Mouse (Mus musculus) cerebellum, adult 8-10 months (tissue): ENCODE measurements around the gene Dglucy.

Experiments
- DNase-seq: peaks from one replicate; pipeline ENCODE4 v3.0.0; 2022

The Dglucy gene

DNA sequence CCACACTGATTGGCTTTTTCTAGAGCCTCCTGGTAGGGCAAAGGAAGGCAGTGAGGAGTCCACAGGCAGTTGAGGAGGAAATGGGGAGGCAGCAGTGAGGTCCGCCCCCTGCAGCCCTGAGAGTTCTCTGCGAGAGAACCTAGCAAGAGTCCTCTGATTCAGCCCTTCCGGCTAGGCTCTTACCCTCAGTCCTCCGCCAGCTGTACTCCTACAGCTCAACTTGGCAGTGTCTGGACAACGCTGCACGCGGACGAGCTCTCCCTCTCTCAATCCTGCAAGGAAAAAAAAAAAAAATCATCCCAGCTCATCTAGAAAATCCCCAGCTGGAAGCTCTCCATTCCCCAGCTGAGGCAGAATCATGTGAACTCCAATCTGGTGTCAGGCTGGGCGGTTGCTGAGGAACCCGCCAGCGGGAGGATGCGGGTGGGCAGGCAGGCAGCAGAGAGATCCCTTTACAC, 109.0 kb downstream of the Dglucy start:
- peak; percentile 49 for DNase-seq

GRCm38 (mm10) chr12:100890548-100890947, 111.7 kb downstream of the Dglucy start:
- no peak for DNase-seq

- no peak for DNase-seq
Observed at GRCm38 (mm10) chr12:100895504-100895903, 116.6 kb downstream of the Dglucy start.

DNA sequence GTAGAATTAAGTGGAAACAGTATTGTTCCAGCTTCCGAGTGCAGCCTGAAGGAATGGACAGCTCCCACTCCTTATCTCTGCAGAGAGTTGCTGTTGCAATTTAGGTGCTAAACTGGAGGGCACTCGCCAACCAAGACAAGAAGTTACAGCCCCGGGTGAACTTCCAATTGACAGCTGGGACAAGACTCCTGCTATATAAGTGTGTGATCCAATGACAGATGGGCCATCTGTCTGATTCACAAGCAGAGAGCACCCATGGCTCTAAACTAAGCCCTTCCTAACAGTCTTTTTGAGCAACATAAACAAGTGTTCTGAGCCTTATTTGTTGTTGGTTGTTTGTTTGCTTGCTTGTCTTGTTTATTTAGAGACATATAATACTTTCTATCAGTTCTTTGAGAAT, 117.8 kb downstream of the Dglucy start:
- no peak for DNase-seq

GRCm38 (mm10) chr12:100897736-100898650, 119.1 kb downstream of the Dglucy start:
- DNase-seq = peak; percentile 82

- peak; percentile 81 for DNase-seq
Observed at GRCm38 (mm10) chr12:100899111-100899640, 120.3 kb downstream of the Dglucy start.

- no peak for DNase-seq
Observed at GRCm38 (mm10) chr12:100900901-100901300, 122.0 kb downstream of the Dglucy start.

- no peak for DNase-seq
Observed at GRCm38 (mm10) chr12:100901386-100901785, 122.5 kb downstream of the Dglucy start.

GRCm38 (mm10) chr12:100903761-100904160, 124.9 kb downstream of the Dglucy start:
- DNase-seq = peak; percentile 55

GRCm38 (mm10) chr12:100906861-100907260, 128.0 kb downstream of the Dglucy start:
- DNase-seq = no peak

DNA sequence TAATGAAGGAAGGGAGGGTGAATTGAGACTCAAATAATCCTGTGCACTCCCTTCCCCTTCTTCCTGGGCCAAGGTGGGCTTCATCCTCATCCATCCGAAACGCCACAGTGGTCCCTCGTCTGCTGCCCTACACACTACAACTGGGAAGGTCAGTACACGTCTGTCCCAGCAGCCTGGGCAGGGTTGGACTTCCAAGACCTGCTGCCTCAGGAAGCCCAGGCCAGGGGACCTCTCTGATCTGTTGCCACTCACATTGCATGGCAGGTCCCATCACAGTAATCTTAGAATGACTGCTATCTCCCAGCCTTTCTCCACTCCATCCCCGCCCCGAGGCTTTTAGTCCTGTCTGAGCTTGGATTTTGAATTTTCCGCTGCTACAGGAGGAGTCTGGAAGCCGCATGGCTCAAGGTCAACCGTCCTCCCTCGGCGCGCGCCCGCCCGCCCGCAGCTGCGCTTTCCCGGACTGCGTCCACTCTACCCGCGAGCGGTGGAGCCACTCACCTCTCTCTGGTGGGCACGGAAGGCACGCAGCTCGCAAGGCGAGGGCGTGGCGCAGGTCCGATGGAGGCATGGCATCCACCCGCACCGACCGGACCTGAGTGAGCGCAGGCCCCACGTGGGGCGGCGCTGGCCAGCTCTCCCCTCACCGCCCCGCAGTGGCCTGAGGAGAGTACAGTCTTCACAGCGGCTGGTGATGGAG, 128.9 kb downstream of the Dglucy start, which contains the start of gene Gpr68:
Gpr68 (minus strand) TSS at position 601 of the 700 bp plus-strand sequence.
- DNase-seq = peak; percentile 57

DNA sequence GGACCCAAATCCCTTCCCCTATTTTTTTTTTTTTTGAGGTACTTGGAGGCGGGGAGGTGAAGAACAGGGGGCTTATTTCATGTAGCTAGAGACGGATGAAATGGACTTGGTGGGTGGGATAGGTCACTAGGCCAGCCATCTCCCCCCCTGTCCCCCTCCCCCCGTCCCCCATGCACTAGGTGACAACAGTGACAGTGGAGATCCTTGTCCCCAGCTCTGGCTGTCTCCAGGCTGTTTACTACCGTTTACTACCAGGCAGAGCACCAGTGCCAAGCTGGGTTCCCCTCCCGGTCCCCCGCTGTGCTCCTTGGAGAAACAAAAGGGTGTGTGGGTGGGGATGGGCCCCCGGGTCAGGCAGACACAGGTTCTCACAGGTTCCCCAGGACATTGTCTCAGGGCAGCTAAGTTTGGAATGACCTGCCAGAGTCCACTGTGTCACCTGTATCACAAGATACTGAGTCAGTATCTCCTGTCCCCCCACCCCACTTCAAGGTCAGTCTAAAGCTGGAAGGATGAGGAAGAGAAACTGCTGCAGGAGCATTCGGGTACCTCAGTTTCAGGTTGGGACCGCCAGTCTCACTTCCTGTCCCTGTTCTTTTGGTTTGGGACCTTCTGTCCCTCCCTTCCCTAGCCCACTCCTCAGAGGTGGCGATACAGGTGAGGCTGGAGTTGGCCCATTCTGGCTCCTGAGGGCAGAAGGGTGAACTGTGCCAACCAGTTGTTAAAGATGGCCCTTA, 129.6 kb downstream of the Dglucy start:
- no peak for DNase-seq

DNA sequence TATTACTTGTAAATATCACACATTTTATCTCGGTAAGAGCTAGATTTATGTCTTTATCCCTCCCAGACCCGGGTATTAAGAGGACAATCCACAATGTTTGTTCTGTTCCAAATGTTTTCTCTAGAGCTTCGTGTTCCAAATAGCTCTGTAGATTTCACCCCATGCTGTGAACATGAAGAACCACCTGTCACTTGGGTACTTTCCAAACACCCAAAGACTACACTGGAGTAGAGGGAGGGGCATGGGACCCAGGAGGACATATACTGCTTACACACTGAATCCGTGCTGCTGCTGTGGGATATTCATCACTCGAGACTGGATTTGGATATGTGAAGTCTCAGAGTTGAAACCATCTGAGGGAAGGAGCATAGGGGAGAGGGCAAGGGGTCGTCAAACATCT, 130.9 kb downstream of the Dglucy start:
- DNase-seq = peak; percentile 53

- peak; percentile 67 for DNase-seq
Observed at GRCm38 (mm10) chr12:100910731-100911130, 131.9 kb downstream of the Dglucy start.

GRCm38 (mm10) chr12:100924646-100925339, 145.9 kb downstream of the Dglucy start:
- no peak for DNase-seq

DNA sequence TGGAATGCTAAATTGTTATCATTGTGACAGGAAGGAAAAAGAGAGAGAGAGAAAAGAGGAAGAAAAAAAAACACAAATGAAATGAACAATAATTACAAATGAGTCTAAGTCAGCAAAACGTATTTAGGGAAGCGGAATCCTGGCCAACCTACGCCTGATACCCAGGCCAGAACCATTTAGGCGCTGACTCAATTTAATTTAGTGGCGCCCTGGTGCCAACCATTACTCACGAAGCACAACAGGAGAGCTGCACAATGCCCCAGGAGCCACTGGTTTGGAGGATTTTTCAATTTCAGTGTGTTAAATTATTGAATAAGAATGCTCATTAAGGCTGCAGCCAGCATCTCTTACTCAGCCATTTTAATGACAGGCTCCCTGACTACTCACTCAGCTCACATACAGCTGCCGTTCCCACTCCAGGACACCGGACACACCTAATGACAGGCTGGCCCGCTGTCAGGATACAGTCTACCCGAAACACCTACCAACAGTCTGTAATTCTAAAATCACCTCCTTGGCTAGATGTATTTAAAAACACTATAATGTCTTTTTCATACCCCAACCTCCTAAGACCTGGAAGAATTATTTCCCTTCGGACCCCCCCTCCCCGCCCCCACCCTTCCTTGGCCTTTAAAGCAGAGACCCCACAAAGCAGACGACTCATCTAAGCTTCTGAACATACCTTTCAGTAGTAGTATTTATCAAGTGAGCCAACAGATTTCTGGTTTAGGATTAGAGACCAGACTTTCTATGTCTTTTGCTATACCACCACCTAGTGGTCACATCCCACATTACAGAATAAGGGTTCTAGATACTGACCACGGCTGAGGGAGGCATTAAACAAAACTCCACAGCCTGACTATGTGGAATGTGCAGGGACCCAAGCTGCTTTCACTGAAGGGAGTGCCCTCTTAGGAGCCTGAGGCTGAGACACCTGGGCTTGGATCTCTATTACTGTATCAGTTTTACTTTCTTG, 147.1 kb downstream of the Dglucy start:
- peak; percentile 88 for DNase-seq

GRCm38 (mm10) chr12:100928286-100928685, 149.4 kb downstream of the Dglucy start:
- DNase-seq = no peak

DNA sequence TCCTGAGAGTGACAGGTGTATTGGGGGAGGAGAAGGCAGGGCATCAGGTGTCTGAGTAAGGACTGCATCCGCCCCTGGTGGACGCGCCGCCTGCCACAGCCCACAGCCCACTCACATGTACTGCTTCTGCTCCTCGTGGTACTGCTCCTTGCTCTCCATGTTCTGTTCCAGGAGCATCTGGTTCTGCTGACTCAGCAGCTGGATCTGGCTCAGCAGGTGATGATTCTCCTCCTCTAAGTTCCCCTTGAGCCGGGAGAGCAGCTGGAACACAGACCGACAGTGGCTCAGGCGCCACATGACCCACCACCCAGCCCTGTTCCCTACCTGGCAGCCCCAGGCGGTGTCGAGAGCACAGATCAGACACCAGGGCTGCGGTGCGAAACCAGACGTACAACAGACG, 152.8 kb downstream of the Dglucy start:
- no peak for DNase-seq

GRCm38 (mm10) chr12:100934796-100935195, 155.9 kb downstream of the Dglucy start:
- DNase-seq = no peak

DNA sequence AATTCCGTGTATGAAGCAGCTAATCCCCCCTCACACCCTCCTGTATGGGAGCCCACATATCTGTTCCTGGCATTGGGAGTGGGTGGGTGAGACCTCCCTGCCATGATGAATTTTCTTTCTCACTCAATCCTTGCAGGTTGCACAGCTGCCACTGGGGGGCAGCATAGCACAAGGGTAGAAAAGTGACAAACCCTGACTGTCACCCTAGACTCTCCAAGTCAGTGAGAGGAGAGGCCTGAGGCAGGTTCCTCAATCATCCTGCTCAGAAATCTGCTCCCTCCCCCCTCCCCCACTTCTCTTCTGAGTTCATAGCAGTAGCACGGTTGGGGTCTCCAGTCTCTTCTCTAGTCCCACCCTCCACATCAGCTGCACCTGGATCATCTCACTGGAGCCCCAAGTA, 157.3 kb downstream of the Dglucy start:
- peak; percentile 70 for DNase-seq

- DNase-seq = no peak
Observed at GRCm38 (mm10) chr12:100936737-100937136, 157.9 kb downstream of the Dglucy start.
